Mouse (Mus musculus) stomach, embryonic 14.5 days (tissue): ENCODE results near the gene Uggt2. TPM values are rescaled to one million over a fixed set of nuclear protein-coding genes. Genes with fewer than 3 reads are reported as not detected.

ENCODE experiments used
- ATAC-seq: fragments of 200-750 bp; cut with Nextera tagmentation; 2 replicates; pipeline ENCODE4 v1.8.0; 2017; ENCODE audit warnings: low read depth, moderate TSS enrichment; ENCODE audit not compliant: insufficient number of reproducible peaks, insufficient read depth, low FRiP score
- H3K27ac ChIP-seq: fragments of 300-500 bp; sonication (generic); 2 replicates; pipeline ENCODE4 v1.5.1; 2014; ENCODE audit warnings: mild to moderate bottlenecking, low read length, moderate library complexity, mixed read lengths
- H3K27me3 ChIP-seq: fragments of 300-500 bp; sonication (generic); 2 replicates; pipeline ENCODE4 v1.6.1; 2014; ENCODE audit warnings: low read length, control low read depth, mixed read lengths; ENCODE audit not compliant: control insufficient read depth, insufficient read depth
- H3K36me3 ChIP-seq: fragments of 300-500 bp; sonication (generic); 2 replicates; pipeline ENCODE4 v1.6.1; 2014; ENCODE audit warnings: mild to moderate bottlenecking, control low read depth, low read length, moderate library complexity, mixed read lengths; ENCODE audit not compliant: control insufficient read depth, insufficient read depth
- H3K4me1 ChIP-seq: fragments of 300-500 bp; sonication (generic); 2 replicates; pipeline ENCODE4 v1.6.1; 2014; ENCODE audit warnings: low read length, control low read depth, mixed read lengths; ENCODE audit not compliant: control insufficient read depth, insufficient read depth
- H3K4me2 ChIP-seq: fragments of 300-500 bp; sonication (generic); replicated peaks from 2 replicates; pipeline ENCODE4 v1.6.1; 2014; ENCODE audit warnings: low read depth, low read length, control low read depth
- H3K4me3 ChIP-seq: fragments of 300-500 bp; sonication (generic); 2 replicates; pipeline ENCODE4 v1.5.1; 2014; ENCODE audit warnings: low read depth, low read length, control low read depth
- H3K9ac ChIP-seq: fragments of 300-500 bp; sonication (generic); replicated peaks from 2 replicates; pipeline ENCODE4 v1.6.1; 2014; ENCODE audit warnings: low read depth, mild to moderate bottlenecking, control low read depth, low read length, moderate library complexity, mixed read lengths
- H3K9me3 ChIP-seq: fragments of 300-500 bp; sonication (generic); 2 replicates; pipeline ENCODE4 v1.6.1; 2016; ENCODE audit warnings: low read depth, low read length, control low read depth; ENCODE audit not compliant: control insufficient read depth
- WGBS: fragments of 180-500 bp; shearing (Covaris S2); extraction: QIAGEN DNeasy Blood & Tissue Kit; methylation state at CpG from one replicate; pipeline ENCODE4 v1.1.7; 2014; 5-methylcytosine and 5-hydroxymethylcytosine counted together
- polyA plus RNA-seq: library from polyadenylated mRNA; unstranded; fragments of >200 nt; fragmentation: Nextera tagmentation; extraction: Ambion mirVana; gene quantifications from 2 replicates; pipeline ENCODE4 v1.2.1, GENCODE M21; 2014

Gene Uggt2
- polyA plus RNA-seq, 1 experiment from 2014 or later, result 20.7 TPM

DNA sequence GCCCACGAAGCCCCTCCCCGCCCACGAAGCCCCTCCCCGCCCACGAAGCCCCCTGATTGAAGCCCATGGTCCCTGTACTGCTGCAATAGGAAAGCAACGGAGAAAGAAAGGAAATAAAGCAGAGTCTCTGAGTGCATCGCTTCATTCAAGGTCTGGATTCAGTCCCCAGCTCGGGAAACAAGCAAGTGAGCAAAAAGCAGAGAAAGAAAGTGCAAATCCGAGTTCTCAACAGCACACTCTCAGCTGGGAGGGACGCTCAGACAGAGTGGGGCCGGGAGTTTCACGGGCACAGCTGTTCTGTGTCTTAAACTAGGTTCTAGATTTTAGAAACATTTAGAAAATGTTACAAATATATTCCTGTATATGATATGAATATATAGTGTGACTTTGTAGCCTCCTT, 24.4 kb upstream of the Uggt2 start:
- ATAC-seq, result peak; percentile 12; the same call in 1 of the 2 replicates
- Histone ChIP-seq H3K27ac (no peak overlapping the region), H3K9ac (peak overlapping the region; percentile 23; the same call in 1 of the 2 replicates)

DNA sequence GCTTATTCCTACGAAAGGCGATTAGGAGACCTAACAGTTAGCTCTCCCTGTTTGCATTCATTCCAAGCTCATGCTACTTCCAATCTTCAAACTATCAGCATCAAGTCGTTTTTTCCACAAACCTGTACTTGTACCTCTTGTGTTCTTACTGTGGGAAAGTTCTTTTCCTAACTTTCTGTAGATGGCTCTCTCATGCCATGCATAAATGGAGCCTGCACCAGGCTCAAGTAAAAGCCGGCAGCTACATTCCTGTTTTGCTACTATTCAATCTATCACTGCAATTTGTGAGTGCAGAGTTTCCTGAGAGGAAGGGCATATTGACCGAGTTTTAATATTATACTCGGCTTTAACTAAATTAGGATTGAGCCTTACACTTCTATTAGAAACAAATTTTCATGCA, 13.3 kb upstream of the Uggt2 start:
- Histone ChIP-seq H3K9ac (no peak overlapping the region), H3K4me3 (no peak overlapping the region), H3K4me2 (no peak overlapping the region), H3K9me3 (no peaks in the 10 kb centered on the region), H3K27me3 (no peaks in the 10 kb centered on the region), H3K27ac (no peak overlapping the region), H3K4me1 (no peaks in the 10 kb centered on the region), H3K36me3 (no peaks in the 10 kb centered on the region)
- no peak for ATAC-seq
- 66% methylated on average over 6 of the region's 6 CpGs for WGBS

More for the DNA sequence above, 24.4 kb upstream of the Uggt2 start:
- Histone ChIP-seq H3K4me3 (peak overlapping the region; percentile 19), H3K27me3 (no peaks in the 10 kb centered on the region), H3K36me3 (no peaks in the 10 kb centered on the region), H3K4me2 (peak overlapping the region; percentile 39), H3K4me1 (no peaks in the 10 kb centered on the region), H3K9me3 (no peaks in the 10 kb centered on the region)
- 3% methylated on average over 12 of the region's 12 CpGs for WGBS

DNA sequence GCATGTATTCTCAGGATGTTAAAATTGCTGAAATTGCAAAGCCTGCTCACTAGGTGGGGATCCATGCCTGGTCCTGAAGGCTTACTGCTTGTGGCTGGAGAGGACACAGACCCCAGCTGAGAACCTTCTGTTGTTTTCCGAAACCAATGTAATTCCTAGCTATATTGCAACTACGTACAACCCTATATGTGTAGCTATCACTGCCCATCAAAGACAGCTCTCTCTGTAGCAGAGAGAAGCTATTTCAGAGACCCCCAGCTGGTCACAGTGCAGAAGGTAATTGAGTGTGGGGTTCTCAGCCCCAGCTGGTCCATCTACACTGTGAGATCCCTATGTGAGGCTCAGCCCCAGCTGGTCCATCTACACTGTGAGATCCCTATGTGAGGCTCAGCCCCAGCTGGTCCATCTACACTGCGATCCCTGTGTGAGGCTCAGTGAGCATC, 10.6 kb upstream of the Uggt2 start:
- no peak for ATAC-seq
- Histone ChIP-seq H3K4me3 (no peak overlapping the region), H3K36me3 (no peaks in the 10 kb centered on the region), H3K9ac (no peak overlapping the region), H3K27ac (no peak overlapping the region), H3K9me3 (no peaks in the 10 kb centered on the region), H3K27me3 (no peaks in the 10 kb centered on the region), H3K4me2 (no peak overlapping the region), H3K4me1 (no peaks in the 10 kb centered on the region)
- 82% methylated on average over 3 of the region's 3 CpGs for WGBS

DNA sequence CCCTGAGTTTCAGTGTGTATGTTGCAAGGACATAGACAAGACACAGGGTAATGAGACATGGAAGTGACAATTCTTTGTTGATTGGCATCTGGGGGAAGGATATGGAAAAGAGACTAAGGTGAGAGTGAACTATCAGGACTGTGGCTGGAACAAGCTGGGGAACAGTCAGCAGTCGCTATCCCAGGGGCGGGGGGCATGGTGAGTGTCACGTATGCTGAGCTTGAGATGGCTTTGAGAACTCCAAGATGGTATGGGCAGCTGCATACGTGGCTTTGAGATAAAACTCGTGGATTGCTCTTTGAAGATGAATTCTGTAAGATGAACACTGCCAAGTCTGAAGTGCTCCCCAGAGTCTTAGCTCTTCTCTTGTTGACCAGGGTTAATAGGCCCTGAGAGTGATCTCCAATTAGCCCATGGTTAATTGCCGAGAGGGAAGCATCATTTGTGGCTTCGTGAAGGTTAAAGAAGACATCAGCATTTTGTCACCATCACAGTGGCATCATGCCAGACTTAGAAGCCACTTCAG, 9.6 kb upstream of the Uggt2 start:
- Histone ChIP-seq H3K36me3 (no peaks in the 10 kb centered on the region), H3K4me3 (no peak overlapping the region), H3K4me2 (no peak overlapping the region), H3K27me3 (no peaks in the 10 kb centered on the region), H3K4me1 (no peaks in the 10 kb centered on the region), H3K9ac (no peak overlapping the region), H3K27ac (no peak overlapping the region), H3K9me3 (no peaks in the 10 kb centered on the region)
- 81% methylated on average over 7 of the region's 7 CpGs for WGBS
- ATAC-seq, result no peak

DNA sequence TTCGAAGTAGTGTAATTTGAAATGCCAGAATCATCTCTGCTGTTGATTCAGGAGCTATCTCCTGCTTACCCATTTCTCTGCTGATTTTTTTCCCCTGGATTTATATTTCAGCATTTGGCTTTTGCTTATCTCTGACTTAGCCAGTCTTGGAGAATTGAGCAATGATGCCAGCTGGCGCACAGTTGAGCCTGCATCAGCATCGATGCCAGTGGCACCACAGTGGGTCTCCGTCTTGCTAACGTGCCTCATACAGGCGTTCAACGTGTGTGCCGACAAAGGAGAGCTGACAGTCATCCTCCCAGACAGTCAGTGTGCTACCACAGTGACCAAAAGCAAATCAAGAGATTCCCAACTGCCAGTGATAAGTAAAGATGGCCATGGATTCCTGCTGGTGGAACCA, 8.4 kb upstream of the Uggt2 start:
- WGBS, result 90% methylated on average over 8 of the region's 8 CpGs
- no peak overlapping the region for H3K4me2 ChIP-seq
- H3K36me3 ChIP-seq, result no peaks in the 10 kb centered on the region
- ATAC-seq, result no peak
- no peak overlapping the region for H3K27ac ChIP-seq
- no peaks in the 10 kb centered on the region for H3K27me3 ChIP-seq
- H3K4me1 ChIP-seq, result no peaks in the 10 kb centered on the region
- no peak overlapping the region for H3K4me3 ChIP-seq
- H3K9me3 ChIP-seq, result no peaks in the 10 kb centered on the region
- H3K9ac ChIP-seq, result no peak overlapping the region

DNA sequence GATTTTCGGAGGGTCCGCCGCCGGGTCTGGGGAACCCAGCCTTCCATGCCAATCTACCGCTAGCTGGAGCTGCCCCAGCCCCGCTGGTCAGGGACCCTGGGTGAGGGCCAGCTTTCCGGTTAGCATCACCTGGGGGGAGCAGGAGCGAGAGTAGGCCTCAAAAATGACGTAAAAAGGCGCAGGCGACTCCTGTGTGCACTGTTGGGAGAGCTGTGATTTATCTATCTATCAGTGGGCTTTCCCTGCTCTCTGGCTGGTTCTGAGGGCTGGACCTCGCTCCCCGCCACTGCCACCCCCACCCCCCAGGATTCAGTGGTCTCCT, 301 bp upstream of the Uggt2 start:
- Histone ChIP-seq H3K27ac (0 out of 2 replicates have a peak overlapping the region, but pooled peaks have one; percentile 23), H3K4me2 (peak overlapping the region; percentile 69), H3K36me3 (no peaks in the 10 kb centered on the region), H3K9ac (peak overlapping the region; percentile 68), H3K4me3 (peak overlapping the region; percentile 66), H3K27me3 (no peaks in the 10 kb centered on the region), H3K4me1 (peaks cover 9% of the 10 kb centered on the region), H3K9me3 (no peaks in the 10 kb centered on the region)
- peak; percentile 77 for ATAC-seq
- 1% methylated on average over 13 of the region's 13 CpGs for WGBS

DNA sequence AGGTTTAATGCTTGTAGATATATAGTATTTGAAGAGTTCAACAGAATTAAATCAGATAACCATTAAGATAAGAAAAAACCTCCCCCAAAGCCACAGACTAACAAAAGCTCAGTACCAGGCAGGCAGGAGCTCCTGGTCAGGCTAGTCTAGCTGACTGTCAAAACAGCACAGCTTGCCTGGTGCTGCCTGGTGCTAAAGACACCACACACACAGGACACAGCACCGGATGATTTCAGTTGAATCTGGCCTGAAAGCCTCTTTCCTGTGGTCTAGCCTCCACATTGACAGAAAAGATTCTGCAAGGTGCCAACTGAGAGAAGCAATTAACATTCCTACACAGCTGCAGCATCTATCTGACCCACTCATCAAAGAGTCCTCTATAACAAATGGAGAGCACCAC, 37.4 kb downstream of the Uggt2 start:
- 81% methylated on average over 1 of the region's 1 CpGs for WGBS
- H3K4me1 ChIP-seq, result no peaks in the 10 kb centered on the region
- H3K36me3 ChIP-seq, result peaks cover 8% of the 10 kb centered on the region; the same call in 1 of the 2 replicates
- ATAC-seq, result no peak
- no peak overlapping the region for H3K4me2 ChIP-seq
- no peak overlapping the region for H3K9ac ChIP-seq
- H3K4me3 ChIP-seq, result no peak overlapping the region
- H3K9me3 ChIP-seq, result no peaks in the 10 kb centered on the region
- no peak overlapping the region for H3K27ac ChIP-seq
- H3K27me3 ChIP-seq, result no peaks in the 10 kb centered on the region

DNA sequence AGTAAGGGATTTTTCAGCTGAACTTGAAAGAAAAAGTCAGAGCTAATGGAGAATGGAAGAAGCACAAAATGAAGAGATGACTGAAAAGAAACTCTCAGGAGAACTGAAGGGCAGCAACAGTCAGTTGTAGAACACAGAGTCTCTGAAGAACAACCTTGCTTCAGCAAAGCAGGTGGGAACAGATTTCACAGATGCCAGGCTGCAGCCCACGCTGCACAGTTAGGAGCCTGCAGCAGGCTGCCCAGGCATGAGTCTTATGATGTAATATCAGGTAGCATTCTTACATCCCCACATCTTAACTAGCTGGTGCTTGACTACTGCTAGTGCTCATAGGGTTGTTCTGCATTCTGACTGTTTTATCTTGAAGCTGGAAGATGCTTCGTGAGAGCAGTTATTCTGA, 38.5 kb downstream of the Uggt2 start:
- H3K4me3 ChIP-seq, result no peak overlapping the region
- no peaks in the 10 kb centered on the region for H3K27me3 ChIP-seq
- no peak overlapping the region for H3K9ac ChIP-seq
- no peak overlapping the region for H3K27ac ChIP-seq
- no peak overlapping the region for H3K4me2 ChIP-seq
- H3K9me3 ChIP-seq, result no peaks in the 10 kb centered on the region
- H3K4me1 ChIP-seq, result no peaks in the 10 kb centered on the region
- ATAC-seq, result no peak
- WGBS, result 91% methylated on average over 2 of the region's 2 CpGs
- peaks cover 8% of the 10 kb centered on the region; the same call in 1 of the 2 replicates for H3K36me3 ChIP-seq

DNA sequence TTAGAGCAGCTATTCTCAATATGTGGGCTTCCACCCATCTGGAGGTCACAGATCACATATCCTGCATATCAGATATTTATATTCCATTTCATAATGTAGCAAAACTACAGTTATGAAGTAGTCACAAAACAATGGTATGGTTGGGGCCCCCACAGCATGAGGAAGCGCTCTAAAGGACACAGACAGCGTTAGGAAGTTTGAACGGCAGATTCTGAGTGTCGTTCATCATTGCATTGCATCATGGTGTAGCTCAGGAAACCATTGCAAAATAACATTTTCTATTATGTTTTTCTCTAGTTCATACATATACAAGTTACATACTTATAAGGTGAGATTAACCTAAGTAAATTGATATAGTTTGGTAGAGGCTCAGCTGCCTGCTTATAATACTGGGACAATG, 42.2 kb downstream of the Uggt2 start:
- H3K4me2 ChIP-seq, result no peak overlapping the region
- 89% methylated on average over 4 of the region's 4 CpGs for WGBS
- H3K9me3 ChIP-seq, result no peaks in the 10 kb centered on the region
- H3K4me3 ChIP-seq, result no peak overlapping the region
- H3K27ac ChIP-seq, result no peak overlapping the region
- H3K36me3 ChIP-seq, result peaks cover 13% of the 10 kb centered on the region; the same call in 1 of the 2 replicates
- ATAC-seq, result no peak
- H3K4me1 ChIP-seq, result no peaks in the 10 kb centered on the region
- H3K27me3 ChIP-seq, result no peaks in the 10 kb centered on the region
- H3K9ac ChIP-seq, result no peak overlapping the region
